Mouse (Mus musculus) liver, embryonic 15.5 days (tissue): ENCODE data around the gene Reps1. TPM values are rescaled to one million over a fixed set of nuclear protein-coding genes. Genes with fewer than 3 reads are reported as not detected.
A peak's percentile ranks its signal among the peaks of the same experiment; 100 is the strongest.

Experiments
- ATAC-seq: fragments of 200-750 bp; cut with Nextera tagmentation; 2 replicates; pipeline ENCODE4 v1.8.0; 2017; ENCODE audit warnings: moderate number of reproducible peaks, mild to moderate bottlenecking, moderate library complexity; ENCODE audit not compliant: insufficient read depth
- H3K27ac ChIP-seq: fragments of 300-500 bp; sonication (generic); replicated peaks from 2 replicates; pipeline ENCODE4 v1.5.1; 2015; ENCODE audit warnings: mild to moderate bottlenecking, inconsistent platforms
- H3K27me3 ChIP-seq: fragments of 300-500 bp; sonication (generic); 2 replicates; pipeline ENCODE4 v1.6.1; 2015; ENCODE audit warnings: mild to moderate bottlenecking, inconsistent platforms
- H3K36me3 ChIP-seq: fragments of 300-500 bp; sonication (generic); replicated peaks from 2 replicates; pipeline ENCODE4 v1.6.1; 2015; ENCODE audit warnings: moderate library complexity, mild to moderate bottlenecking, inconsistent platforms
- H3K4me1 ChIP-seq: fragments of 300-500 bp; sonication (generic); replicated peaks from 2 replicates; pipeline ENCODE4 v1.6.1; 2015; ENCODE audit warnings: inconsistent platforms
- H3K4me2 ChIP-seq: fragments of 300-500 bp; sonication (generic); 2 replicates; pipeline ENCODE4 v1.6.1; 2015; ENCODE audit warnings: moderate library complexity, mild to moderate bottlenecking, inconsistent platforms
- H3K4me3 ChIP-seq: fragments of 300-500 bp; sonication (generic); replicated peaks from 2 replicates; pipeline ENCODE4 v1.5.1; 2015; ENCODE audit warnings: mild to moderate bottlenecking, inconsistent platforms
- H3K9ac ChIP-seq: fragments of 300-500 bp; sonication (generic); 2 replicates; pipeline ENCODE4 v1.6.1; 2015; ENCODE audit warnings: moderate library complexity, mild to moderate bottlenecking, inconsistent platforms
- H3K9me3 ChIP-seq: fragments of 300-500 bp; sonication (generic); replicated peaks from 2 replicates; pipeline ENCODE4 v1.6.1; 2016; ENCODE audit warnings: inconsistent platforms
- WGBS: fragments of 180-500 bp; shearing (Covaris S2); methylation state at CpG from one replicate; pipeline ENCODE4 v1.1.7; 2015; ENCODE audit warnings: mixed read lengths; ENCODE audit not compliant: insufficient replicate concordance; 5-methylcytosine and 5-hydroxymethylcytosine counted together
- polyA plus RNA-seq: library from polyadenylated mRNA; unstranded; fragments of >200 nt; fragmentation: Nextera tagmentation; extraction: Ambion mirVana; gene quantifications from 2 replicates; pipeline ENCODE4 v1.2.1, GENCODE M21; 2015

The Reps1 gene
- polyA plus RNA-seq, 1 experiment from 2014 or later: 4.7 TPM

- H3K9me3 ChIP-seq: no peaks in the 10 kb centered on the region
- no peak for ATAC-seq
- peaks cover 14% of the 10 kb centered on the region for H3K4me1 ChIP-seq
- no peaks in the 10 kb centered on the region for H3K27me3 ChIP-seq
- no peak overlapping the region for H3K9ac ChIP-seq
- H3K4me2 ChIP-seq: no peak overlapping the region
- H3K27ac ChIP-seq: no peak overlapping the region
- no peak overlapping the region for H3K4me3 ChIP-seq
- H3K36me3 ChIP-seq: no peaks in the 10 kb centered on the region
- 79% methylated on average over 10 of the region's 10 CpGs for WGBS
These were observed 10.4 kb downstream of the Reps1 start for GRCm38 (mm10) chr10:18066031-18066439.

- no peak for ATAC-seq
- Histone ChIP-seq H3K4me1 (peaks cover 18% of the 10 kb centered on the region), H3K27ac (no peak overlapping the region), H3K4me3 (no peak overlapping the region), H3K9ac (no peak overlapping the region), H3K9me3 (no peaks in the 10 kb centered on the region), H3K27me3 (no peaks in the 10 kb centered on the region), H3K4me2 (no peak overlapping the region), H3K36me3 (no peaks in the 10 kb centered on the region)
- WGBS: 65% methylated on average over 10 of the region's 10 CpGs
These were observed 12.2 kb downstream of the Reps1 start for GRCm38 (mm10) chr10:18067761-18068446.

- Histone ChIP-seq H3K4me2 (no peak overlapping the region), H3K27ac (0 out of 2 replicates have a peak overlapping the region, but pooled peaks have one; percentile 5), H3K4me1 (peaks cover 18% of the 10 kb centered on the region), H3K4me3 (no peak overlapping the region), H3K36me3 (no peaks in the 10 kb centered on the region), H3K9me3 (no peaks in the 10 kb centered on the region), H3K27me3 (no peaks in the 10 kb centered on the region), H3K9ac (no peak overlapping the region)
- 0 out of 2 replicates have a peak, but pooled peaks have one; percentile 25 for ATAC-seq
- 40% methylated on average over 2 of the region's 2 CpGs for WGBS
These were observed 13.2 kb downstream of the Reps1 start for GRCm38 (mm10) chr10:18068880-18069279.

- H3K27ac ChIP-seq: 0 out of 2 replicates have a peak overlapping the region, but pooled peaks have one; percentile 5
- H3K9me3 ChIP-seq: no peaks in the 10 kb centered on the region
- no peak overlapping the region for H3K4me2 ChIP-seq
- H3K27me3 ChIP-seq: no peaks in the 10 kb centered on the region
- ATAC-seq: no peak
- H3K4me1 ChIP-seq: peaks cover 18% of the 10 kb centered on the region
- H3K4me3 ChIP-seq: no peak overlapping the region
- no peaks in the 10 kb centered on the region for H3K36me3 ChIP-seq
- no peak overlapping the region for H3K9ac ChIP-seq
- 63% methylated on average over 2 of the region's 2 CpGs for WGBS
These were observed 13.9 kb downstream of the Reps1 start for GRCm38 (mm10) chr10:18069576-18069975.

- no peak overlapping the region for H3K4me3 ChIP-seq
- H3K27ac ChIP-seq: no peak overlapping the region
- H3K4me1 ChIP-seq: peaks cover 14% of the 10 kb centered on the region
- H3K4me2 ChIP-seq: no peak overlapping the region
- H3K27me3 ChIP-seq: no peaks in the 10 kb centered on the region
- 56% methylated on average over 3 of the region's 3 CpGs for WGBS
- H3K36me3 ChIP-seq: no peaks in the 10 kb centered on the region
- H3K9me3 ChIP-seq: no peaks in the 10 kb centered on the region
- H3K9ac ChIP-seq: no peak overlapping the region
- no peak for ATAC-seq
These were observed 14.5 kb downstream of the Reps1 start for GRCm38 (mm10) chr10:18070144-18070543.

GRCm38 (mm10) chr10:18070616-18071015 lies 15.0 kb downstream of the Reps1 start:
- Histone ChIP-seq H3K4me2 (no peak overlapping the region), H3K9me3 (no peaks in the 10 kb centered on the region), H3K9ac (no peak overlapping the region), H3K36me3 (no peaks in the 10 kb centered on the region), H3K27me3 (no peaks in the 10 kb centered on the region), H3K27ac (no peak overlapping the region), H3K4me3 (no peak overlapping the region), H3K4me1 (peaks cover 14% of the 10 kb centered on the region)
- 17% methylated on average over 2 of the region's 2 CpGs for WGBS
- no peak for ATAC-seq

GRCm38 (mm10) chr10:18072871-18073270 lies 17.2 kb downstream of the Reps1 start:
- Histone ChIP-seq H3K27me3 (no peaks in the 10 kb centered on the region), H3K4me3 (no peak overlapping the region), H3K4me2 (no peak overlapping the region), H3K36me3 (no peaks in the 10 kb centered on the region), H3K9me3 (no peaks in the 10 kb centered on the region), H3K9ac (no peak overlapping the region), H3K4me1 (peaks cover 10% of the 10 kb centered on the region), H3K27ac (no peak overlapping the region)
- ATAC-seq: no peak
- 54% methylated on average over 3 of the region's 3 CpGs for WGBS

GRCm38 (mm10) chr10:18074383-18075075 lies 18.9 kb downstream of the Reps1 start:
- no peaks in the 10 kb centered on the region for H3K36me3 ChIP-seq
- no peak overlapping the region for H3K4me3 ChIP-seq
- no peak overlapping the region for H3K4me2 ChIP-seq
- H3K27me3 ChIP-seq: no peaks in the 10 kb centered on the region
- 0 out of 2 replicates have a peak overlapping the region, but pooled peaks have one; percentile 24 for H3K27ac ChIP-seq
- H3K9ac ChIP-seq: no peak overlapping the region
- peaks cover 7% of the 10 kb centered on the region; the same call in 1 of the 2 replicates for H3K4me1 ChIP-seq
- 0 out of 2 replicates have a peak, but pooled peaks have one; percentile 37 for ATAC-seq
- H3K9me3 ChIP-seq: no peaks in the 10 kb centered on the region
- WGBS: 61% methylated on average over 5 of the region's 5 CpGs

GRCm38 (mm10) chr10:18075845-18076244 lies 20.2 kb downstream of the Reps1 start:
- no peak for ATAC-seq
- 81% methylated on average over 6 of the region's 6 CpGs for WGBS
- no peak overlapping the region for H3K9ac ChIP-seq
- no peaks in the 10 kb centered on the region for H3K36me3 ChIP-seq
- H3K27me3 ChIP-seq: no peaks in the 10 kb centered on the region
- no peak overlapping the region for H3K4me2 ChIP-seq
- H3K4me3 ChIP-seq: no peak overlapping the region
- no peak overlapping the region for H3K27ac ChIP-seq
- H3K9me3 ChIP-seq: no peaks in the 10 kb centered on the region
- H3K4me1 ChIP-seq: 0 out of 2 replicates have a peak, but pooled peaks cover 7% of the 10 kb centered on the region

GRCm38 (mm10) chr10:18081536-18081935 lies 25.9 kb downstream of the Reps1 start:
- no peaks in the 10 kb centered on the region for H3K27me3 ChIP-seq
- H3K36me3 ChIP-seq: no peaks in the 10 kb centered on the region
- no peak overlapping the region for H3K4me2 ChIP-seq
- no peak overlapping the region for H3K27ac ChIP-seq
- no peaks in the 10 kb centered on the region for H3K9me3 ChIP-seq
- 73% methylated on average over 1 of the region's 1 CpGs for WGBS
- peaks cover 3% of the 10 kb centered on the region; the same call in 1 of the 2 replicates for H3K4me1 ChIP-seq
- no peak overlapping the region for H3K9ac ChIP-seq
- ATAC-seq: no peak
- no peak overlapping the region for H3K4me3 ChIP-seq

- no peak overlapping the region for H3K9ac ChIP-seq
- no peak overlapping the region for H3K4me3 ChIP-seq
- no peaks in the 10 kb centered on the region for H3K27me3 ChIP-seq
- no peaks in the 10 kb centered on the region for H3K36me3 ChIP-seq
- no peak overlapping the region for H3K4me2 ChIP-seq
- H3K9me3 ChIP-seq: no peaks in the 10 kb centered on the region
- WGBS: 62% methylated on average over 6 of the region's 6 CpGs
- ATAC-seq: no peak
- H3K4me1 ChIP-seq: no peaks in the 10 kb centered on the region; the same call in 1 of the 2 replicates
- no peak overlapping the region for H3K27ac ChIP-seq
These were observed 27.1 kb downstream of the Reps1 start for GRCm38 (mm10) chr10:18082772-18083171.
